Mouse (Mus musculus) left cerebral cortex, adult 11 months (tissue): ENCODE measurements around the gene Fras1.

Source experiments
- DNase-seq: peaks from one replicate; pipeline ENCODE4 v3.0.0; 2022; ENCODE audit warnings: low spot score

Gene Fras1

DNA sequence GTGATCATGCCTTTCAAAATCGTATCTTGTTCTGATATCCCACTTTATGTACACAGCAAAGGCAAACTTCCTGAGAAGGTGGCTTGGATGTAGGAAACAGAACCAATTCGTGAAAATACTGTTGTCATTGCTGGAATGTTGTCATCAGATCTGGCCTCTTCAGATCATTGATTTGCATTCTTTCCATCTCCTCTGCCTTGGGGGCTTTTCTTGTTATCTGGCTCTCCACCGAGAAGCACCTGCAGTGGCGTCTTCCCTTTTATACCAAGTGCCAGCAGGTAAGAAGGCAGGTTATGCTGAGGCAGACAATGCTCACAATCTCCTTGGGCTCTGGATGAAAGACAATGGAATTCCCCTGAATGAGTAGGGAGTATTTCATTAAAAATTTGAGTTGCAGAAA is 108.3 kb downstream of the Fras1 start:
- DNase-seq: no peak

DNA sequence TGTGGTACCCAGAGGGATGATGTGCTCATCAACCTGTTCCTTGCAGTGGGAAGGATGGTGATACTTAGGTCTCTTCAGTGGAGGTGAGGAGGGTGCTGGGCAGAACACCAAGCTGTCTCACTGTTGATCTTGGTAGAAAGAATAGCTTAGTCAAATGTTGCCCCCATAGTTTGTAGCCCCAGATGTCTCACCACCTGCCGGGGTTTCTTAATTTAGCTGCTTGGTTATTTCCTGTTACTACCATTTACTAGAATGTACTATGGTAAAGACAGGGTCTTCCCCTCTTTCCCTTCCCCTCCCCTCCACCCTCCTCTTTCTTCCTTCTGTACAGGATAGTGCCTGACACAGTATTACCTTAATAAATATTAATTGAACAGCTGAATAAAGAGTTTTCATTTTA is 118.7 kb downstream of the Fras1 start:
- DNase-seq: no peak

DNA sequence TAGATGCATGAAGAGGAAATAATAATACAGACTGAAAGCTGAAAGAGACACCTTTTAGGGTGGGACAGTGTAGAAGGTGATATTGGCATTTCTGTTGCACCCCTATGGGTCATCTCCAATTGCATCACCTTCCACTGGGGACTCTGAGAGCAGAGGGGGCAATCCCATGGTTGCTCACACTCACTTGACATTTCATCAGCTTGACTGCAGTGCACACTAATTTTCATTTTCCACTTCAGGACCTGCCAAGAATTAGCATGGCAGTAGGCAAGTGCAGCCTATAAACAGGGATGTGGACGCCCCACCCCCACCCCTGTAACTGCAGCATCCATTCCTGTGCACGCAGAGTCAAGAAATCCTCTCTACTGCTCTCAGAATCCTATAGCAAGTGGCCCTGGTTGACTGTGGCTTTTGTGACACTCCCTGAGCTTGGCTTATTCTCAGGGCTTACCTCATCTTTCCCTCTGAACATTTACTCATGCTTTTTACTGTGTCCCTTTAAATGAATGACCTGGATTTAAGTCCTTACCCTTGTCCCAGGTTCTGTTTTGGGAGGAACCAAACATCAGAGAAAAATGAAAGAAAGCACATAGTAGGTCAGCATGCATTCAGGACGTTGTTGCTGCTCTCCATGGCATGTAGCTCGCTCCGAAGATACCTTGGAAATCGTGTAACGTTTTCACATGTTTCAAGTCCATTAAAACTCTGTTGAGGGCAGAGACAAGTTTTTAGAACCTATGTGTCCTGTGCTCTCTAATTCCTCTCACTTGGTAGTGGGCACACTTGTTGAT is 120.9 kb downstream of the Fras1 start:
- no peak for DNase-seq

DNA sequence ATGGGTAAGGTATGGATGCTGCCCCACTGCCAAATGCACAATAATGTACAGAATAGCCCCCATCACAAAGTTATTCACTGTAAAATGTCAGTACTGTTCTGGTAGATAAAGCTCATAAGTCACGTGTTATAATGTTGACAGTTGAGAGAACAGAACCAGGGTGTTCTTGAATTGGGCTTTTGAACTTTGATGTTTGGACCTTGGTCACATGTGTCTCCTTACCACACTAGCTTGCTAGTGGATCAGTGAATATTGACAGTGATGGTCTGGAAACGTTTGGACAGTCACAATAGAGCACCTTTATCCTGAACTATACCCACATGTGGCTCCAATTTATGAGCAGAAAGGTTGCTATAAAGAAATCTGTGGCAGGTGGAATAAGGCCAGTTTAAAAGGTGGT is 124.3 kb downstream of the Fras1 start:
- DNase-seq: no peak

DNA sequence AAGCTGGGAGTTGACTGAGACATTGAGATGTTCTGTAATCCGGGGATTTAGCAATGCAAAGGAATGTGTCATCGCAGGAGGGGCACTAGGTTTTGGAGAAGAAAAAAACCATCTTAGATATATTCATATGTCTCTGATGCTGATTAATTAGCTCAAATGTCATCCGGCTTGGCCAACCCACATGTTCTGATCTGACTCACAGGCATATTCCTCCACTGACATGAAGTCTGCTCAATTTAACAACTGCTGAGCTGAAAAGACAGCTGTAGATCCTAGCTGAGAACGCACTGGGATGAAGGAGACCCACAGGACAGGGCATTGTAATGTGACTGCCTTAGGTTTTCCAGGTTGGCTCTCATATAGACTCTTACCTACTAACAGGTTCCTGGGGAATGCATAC is 128.0 kb downstream of the Fras1 start:
- DNase-seq: no peak

DNA sequence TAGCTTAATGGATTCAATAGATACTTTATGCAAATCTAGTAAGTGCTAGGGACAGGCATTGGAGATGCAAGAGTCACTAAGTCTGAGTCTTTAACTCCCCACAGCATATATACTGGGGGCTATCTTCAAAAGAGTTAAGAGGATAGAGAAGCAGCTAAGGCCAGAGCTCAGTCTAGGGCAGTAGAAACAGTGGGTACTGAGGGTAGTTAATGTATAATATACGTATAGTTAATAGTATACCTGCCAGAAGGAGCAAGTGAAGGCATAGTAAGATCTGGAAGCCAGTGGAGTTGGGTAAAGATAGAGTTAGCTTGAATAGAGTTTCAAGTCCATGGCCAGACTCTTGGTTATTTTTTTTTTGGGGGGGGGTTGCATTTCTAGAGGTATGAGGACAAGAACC is 128.6 kb downstream of the Fras1 start:
- DNase-seq: no peak

DNA sequence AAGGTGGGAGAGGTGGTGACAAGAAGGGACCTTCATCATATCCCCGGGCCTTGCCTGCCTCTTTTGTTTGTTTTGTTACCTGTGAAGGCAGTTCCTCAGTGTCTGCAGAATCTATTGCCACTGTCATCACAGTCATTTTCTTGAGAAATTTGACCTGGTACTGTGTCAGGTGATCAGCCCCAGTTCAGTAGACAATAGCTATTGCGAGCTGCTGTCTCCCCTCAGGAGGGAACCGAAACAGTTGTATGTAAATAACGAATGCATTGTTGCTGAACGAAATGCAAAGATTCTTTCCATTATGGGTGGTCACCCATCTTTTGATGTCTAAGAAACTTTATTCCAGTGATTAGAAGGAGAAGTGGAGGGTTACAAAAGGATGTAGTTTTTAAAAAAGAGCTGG is 137.2 kb downstream of the Fras1 start:
- DNase-seq: no peak

DNA sequence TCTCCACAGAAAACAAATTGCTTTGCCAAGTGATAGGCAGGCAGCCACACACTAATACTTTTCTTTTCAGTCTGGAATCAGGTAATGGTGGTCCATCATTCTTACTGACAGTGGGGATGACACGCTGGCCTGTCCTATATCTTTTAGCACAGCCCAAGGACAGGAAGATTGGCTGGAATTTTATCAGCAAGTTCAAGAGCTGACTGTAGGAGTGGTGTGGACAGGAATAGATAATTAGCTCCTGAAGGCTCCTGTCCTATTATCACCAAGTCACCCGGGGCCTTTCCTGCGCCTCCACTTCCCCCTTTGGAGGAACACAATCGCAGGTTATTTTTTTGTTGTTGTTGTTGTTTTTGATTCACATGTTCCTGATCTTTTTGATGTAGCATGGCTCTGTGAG is 139.6 kb downstream of the Fras1 start:
- DNase-seq: no peak

DNA sequence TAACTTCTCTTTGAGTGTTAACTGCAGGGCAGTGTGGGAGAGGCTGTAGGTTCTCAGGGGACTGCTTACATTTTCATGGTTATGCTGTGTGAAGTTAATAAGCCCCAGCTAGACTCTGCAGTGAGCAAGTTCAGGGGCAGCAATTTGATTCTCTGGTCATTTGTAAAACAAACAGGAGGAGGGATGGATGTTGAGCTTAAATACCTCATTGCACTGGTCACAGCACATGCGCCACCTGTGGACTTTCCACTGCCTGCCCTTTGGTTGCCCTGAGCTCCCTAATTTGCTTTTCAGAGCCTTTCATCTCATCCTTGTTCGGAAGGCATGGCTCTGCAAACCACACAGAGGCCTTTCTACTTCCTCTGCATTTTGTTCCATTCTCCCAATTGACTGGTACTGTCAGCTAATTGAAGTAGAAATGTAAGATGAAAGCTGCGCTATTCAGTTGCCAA is 142.1 kb downstream of the Fras1 start:
- no peak for DNase-seq

DNA sequence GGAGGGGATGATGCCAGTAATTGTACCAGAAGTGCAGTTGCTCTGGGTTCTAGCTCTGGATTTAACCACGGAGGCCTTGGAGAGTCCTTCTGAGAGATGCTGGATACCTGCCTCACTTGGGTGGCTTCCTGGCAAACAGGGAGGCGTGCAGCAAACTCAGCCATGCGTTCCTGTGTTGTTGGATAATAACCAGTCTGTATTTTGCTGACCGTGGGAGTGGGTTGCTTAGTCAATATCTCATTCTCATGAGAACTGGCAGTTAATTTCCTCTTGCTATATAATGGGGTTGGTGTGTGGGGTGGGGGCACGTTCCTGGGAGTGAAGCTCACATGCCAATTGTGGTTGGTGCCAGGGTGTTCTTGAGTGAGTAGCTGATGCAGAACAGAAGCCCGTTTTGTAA is 142.6 kb downstream of the Fras1 start:
- no peak for DNase-seq

DNA sequence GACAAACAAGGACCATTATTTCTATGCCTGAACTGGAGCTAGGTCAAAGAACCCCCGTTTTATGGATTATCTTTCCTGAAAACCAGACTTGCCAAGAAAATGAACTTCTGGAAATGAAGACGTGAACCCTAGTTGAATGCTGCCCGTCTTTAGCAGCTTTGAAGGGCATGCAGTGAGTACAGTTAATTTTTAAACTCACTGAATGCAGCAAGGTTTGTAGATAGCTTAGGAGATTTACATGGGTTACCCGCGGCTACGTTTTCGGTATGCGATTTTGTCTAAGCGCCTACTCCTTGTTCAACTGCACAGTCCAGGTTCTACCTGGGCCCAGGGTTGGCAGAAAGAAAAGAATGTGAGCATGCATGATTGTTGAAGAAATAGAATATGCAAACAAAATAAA is 147.8 kb downstream of the Fras1 start:
- DNase-seq: no peak

DNA sequence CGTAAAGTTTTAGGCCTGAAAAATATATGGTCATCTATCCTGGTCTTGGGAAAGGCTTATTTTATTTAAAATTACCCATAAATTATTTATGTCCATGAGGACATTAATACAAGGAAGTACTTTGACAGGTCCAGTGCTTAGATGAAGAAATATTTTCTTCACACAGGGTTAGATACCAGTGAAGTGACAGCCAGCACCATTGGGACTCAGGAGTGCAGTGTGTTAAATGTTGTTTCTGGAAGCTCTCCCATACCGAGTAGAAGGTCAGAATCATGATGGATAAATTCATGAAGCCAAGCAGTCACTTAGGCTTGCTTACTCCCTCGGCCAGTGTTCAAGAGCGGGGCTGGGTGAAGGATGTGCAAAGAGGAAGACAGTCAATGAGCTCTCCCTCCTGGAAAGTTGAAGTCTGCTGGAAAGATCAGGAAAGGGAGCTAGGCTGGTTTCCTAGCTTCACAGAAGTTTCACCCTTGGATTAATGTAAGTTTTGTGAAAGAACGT is 149.2 kb downstream of the Fras1 start:
- no peak for DNase-seq

DNA sequence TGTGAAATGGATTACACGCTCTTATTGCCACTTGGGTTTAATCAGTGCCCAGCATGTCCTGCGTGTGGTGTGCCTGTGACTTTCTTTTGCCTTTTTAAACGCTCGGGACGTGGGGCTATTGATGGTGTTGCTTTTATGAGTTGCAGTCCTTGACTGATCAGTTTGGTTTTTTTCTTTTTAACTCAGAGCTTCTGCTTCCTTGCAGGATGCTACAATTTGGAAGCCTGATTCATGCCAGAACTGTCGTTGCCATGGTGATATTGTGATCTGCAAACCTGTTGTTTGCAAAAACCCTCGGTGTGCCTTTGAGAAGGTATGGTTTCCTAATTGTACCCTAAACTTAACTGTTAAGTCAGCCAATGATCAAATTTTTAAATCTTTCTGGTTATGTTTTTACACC is 154.5 kb downstream of the Fras1 start:
- DNase-seq: no peak

DNA sequence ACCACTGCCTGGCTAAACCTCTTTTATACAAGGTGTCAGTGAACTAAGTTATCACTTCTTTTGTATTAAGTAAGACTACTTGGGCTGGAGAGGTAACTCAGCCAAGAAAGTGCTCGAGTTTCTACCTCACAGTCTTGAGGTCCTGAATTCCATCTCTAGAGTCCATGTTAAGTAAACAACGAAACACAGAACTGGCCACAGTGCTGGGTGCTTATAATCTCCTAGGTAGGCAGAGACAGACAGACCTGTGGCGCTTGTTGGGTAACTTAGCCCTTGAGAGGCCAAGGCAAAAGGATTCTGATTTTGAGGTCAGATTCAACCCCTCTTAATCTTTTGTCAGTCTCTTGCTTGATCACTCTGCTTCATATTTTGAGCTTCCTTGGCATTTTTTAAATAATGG is 156.8 kb downstream of the Fras1 start:
- no peak for DNase-seq

DNA sequence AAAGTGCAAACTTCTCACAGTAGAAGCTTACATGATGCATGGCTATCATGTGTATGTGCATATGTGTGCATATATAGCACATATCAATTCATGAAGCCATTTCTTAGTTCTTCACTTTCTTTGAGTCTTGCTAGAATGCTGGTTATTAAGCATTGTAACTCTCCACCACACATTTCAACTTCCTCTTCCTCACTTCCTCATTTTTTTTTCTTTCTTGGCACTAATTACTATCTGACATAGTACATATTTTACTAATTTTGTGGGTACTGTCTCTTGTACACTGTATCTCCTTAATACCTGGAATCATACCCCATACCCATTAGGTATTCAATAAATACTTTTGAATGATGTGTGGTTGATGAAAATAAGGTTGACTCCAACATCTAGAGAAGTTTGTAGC is 158.2 kb downstream of the Fras1 start:
- no peak for DNase-seq

DNA sequence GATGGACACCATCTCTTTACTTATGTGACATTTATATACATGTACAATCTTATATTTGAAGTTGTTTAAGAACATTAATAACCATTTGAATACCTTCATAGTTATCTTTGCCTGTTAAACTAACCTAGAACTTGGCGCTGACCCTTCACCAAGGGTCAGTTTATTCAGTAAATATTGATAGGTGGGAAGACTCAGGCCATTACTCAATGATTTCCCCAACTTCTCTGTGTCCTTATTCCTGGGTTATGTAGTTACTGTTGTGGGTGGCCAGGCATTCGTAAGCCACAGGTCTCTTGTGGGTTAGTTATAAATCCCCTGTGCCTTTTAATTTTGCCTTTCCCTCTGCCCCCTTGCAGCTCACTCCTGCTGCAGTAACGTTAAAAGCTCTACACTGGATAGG is 162.8 kb downstream of the Fras1 start:
- DNase-seq: no peak

DNA sequence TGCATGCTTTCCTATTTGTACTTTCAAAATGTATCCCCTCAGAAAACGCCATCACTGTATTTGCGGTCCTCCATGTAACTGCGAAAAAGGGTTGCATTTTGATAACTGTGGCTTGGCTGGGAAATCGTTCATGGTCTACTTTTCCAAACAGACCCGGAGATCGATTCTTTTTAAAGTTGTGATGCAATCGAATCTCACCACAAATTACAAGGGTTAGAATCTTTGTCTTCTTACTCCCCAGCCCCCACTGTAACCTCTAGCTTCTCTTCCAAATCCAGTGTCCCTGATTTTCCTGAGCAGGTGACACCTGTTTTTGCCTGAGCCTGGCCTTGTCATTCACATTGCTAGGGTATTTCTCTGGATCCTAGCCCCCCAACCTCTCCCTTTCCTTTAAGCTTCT is 163.2 kb downstream of the Fras1 start:
- no peak for DNase-seq

DNA sequence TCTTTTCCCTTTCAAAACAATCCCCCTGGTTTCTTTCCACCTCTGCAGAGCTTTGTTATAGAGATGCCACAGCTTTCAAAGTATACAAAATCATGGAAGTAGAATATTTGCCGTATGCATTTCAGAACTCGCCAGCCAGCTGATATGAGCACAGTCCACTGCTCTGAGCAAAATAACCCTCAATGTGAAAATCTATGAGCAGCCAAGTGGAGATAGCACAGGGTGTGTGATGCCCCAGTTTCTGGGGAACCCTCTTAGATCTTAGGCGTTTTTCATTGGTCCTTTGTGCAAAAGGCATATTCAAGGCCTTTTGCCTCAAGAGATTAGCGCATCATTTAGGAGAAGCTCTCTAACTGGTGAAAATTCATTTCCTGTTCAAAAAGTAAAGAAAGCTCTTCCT is 170.4 kb downstream of the Fras1 start:
- DNase-seq: no peak

DNA sequence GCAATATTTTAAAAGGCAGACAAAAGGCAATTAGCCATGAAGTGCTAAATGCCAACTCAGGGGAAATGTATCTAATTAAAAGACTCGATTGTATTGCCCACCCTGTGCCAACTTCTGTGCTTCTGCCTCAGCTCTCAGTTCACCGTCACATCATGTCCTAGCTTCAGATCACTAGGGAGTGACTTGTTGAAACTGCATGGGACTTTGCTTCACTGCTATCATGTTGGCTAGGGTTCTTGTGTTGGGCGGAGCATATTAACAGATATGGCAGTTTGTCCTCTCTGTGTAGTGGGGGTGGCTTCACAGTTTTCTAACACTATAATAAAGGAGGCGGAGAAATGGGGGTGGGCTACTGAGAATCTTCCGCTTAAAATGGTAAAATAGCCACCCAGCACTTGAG is 172.2 kb downstream of the Fras1 start:
- DNase-seq: no peak

DNA sequence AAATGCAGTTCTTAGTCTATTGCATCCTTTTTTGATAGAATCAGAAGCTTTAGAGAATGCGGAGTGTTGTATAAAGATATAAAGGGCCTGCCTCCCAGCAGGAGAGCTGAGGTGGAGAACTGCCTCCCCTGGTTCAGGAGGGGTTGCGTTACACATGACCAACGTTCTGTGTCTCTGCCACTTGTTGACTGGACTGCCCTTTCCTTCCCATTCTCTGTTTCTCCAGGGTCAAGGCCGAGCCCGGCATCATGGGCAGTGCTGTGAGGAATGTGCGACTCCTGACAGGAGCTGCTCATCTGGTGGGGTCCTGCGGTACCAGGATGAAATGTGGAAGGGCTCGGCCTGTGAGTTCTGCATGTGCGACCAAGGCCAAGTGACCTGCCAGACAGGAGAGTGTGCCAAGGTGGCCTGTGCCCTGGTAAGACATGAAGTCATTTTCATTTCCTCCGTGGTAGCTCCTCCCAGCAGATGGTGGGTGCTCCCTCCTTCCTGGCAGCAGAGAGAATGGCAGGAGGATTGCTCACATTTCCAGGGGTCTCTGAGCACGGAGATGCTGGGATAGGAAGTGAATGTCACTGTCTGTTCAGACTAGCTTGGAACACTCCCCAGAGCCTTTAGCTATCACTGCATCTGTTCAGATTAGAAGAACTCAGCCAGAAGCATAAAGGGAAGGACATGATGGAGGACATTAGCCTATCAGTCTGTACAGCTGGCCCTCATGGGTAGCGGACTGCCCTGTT is 181.4 kb downstream of the Fras1 start:
- no peak for DNase-seq

DNA sequence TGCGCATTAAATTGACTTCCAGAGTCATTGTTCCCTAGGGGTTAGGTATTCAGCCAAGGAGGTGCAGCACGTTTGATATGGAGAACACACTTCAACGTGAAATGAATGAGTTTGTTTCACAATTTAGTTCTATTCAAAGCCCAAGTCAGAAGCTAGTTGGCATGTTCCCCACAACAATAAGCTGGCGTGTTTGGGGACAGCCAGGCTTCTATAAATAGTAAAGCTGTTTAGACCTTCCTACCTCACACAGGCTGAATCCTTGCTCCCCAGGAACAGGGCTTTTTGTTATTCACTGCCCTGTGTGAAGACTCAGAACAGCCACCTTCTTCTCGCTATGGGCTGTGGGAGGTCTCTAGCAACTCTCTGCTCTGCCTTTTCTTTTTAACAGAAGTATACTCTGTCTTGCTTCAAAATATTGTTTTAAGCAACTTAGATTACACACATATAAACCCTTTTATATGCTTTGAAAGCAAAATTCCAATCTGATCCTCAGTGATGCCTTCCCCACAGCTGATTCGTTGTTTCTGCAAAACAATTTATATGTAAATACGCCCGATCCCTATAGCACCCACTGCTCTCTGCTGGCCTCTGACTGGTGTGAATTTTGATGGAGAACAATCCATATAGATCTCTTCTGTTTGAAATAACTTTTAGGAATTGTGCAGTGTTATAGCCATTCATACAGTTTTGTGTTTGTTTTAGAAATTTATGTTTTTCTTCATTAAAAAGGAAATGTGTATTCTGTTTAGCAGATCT is 184.5 kb downstream of the Fras1 start:
- DNase-seq: no peak

DNA sequence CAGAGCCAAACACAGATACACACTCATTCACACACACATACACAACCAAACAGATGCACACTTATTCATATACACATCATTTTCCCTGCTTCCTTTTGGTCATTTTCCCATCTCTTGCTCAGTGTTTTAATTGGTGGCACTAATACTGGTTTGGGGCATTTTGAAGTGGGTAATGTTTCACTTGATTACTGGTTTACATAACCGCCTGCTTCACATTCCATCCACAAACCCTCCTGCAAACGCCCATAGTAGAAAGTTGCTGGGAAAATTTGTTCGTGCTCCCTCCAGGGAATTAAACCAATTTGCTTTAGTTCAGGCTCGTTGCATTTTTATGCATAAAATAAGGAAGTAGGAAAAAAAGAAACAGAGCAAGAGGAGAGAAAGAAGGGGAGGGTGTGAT is 200.8 kb downstream of the Fras1 start:
- no peak for DNase-seq

DNA sequence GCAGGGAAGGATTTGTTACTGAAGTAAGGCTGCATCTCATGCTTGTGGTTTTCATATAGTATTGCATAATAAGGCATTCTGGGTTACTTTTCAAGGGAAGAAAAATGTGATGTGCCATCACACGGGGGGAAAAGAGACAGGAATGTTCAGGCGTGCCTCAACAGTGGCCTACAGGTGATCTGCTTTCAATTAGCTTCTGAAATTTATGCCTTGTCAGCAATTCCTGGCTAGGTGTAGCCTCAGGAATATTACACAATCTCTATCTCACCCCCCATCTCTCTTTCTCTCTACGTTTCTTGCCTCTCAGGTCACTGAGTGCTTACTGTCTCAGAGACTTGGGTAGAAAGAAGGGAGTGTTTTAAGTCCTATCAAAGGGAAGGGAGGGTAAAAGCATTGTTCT is 204.9 kb downstream of the Fras1 start:
- DNase-seq: no peak
